Mouse (Mus musculus) neutrophil, adult 83 days (primary cell): Measurements from ENCODE around the gene Ccdc126. TPM values are rescaled to one million over a fixed set of nuclear protein-coding genes. Genes with fewer than 3 reads are reported as not detected.

Experiments
- total RNA-seq, 2 experiments: library from RNA; stranded (reverse); gene quantifications; one replicate each; pipeline ENCODE4 v1.2.4; 2023

The Ccdc126 gene
- 10 to 100 TPM; 16.8 to 17.8 TPM for total RNA-seq

GRCm38 (mm10) chr6:49318966-49319594 is at the start of gene Ccdc126:
Ccdc126 (plus strand) TSS chr6:49319274.

DNA sequence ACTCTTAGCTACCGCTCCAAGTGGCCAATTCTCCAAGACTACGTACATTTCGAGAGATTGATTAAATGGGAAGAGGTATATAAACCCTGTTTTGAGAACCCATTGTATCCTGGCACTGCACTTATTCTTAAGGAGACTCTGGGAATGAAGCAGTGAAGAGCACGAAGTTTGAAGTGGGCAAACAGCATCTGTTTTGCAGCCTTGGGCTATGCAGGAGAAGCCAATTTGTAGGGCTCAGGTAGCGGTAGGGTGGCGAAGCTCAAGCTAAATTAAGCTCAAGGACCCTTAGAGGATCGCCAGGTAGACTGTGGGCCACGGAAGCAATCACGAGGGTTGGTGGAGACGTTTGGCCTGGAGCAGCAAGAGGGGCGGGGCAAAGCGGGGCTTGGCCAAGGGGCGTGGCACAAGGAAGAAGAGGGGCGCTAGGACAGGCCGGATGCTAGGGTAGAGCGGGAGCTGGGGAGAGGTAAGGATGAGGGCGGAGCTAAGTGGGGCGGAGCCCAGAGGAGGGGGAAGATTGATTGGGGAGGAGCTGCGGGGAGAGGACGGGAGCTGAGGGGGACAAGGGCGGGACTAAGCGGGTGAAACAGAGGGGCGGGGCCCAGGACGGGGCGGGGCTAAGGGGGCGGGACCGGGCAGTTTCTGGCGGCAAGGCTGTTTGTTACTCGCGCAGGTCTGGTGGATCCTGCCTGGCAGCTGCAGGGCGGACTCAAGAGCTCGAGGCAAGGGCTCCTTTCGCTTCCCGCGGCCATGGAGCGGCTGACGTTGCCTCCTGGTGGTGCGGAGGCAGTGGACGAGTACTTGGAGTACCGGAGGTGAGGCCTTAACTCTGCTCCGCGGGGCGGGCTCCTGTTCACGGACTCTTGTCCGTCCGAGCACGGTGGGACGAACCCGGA is 48.3 kb downstream of the Ccdc126 start, which contains the start of gene Fam221a:
Gene Fam221a (plus strand): TSS at position 581 of the 896 bp plus-strand sequence.

Other genes starting within 250 kb of the Ccdc126 start
- 10 to 100 TPM; 16.1 to 20.9 TPM for gene Malsu1, start 245.5 kb upstream of the Ccdc126 start, total RNA-seq
- gene Igf2bp3, start 104.3 kb upstream of the Ccdc126 start, total RNA-seq = under 1 TPM in 1 of 2 experiments, not detected in 1; 0.13 TPM
- 100 to 1,000 TPM; 146 to 170 TPM for gene Tra2a, start 55.2 kb upstream of the Ccdc126 start, total RNA-seq
- gene Fam221a, start 48.5 kb downstream of the Ccdc126 start, total RNA-seq = 1 to 10 TPM; 3.6 to 4.7 TPM
- not detected for gene Stk31, start 76.3 kb downstream of the Ccdc126 start, total RNA-seq